Mouse (Mus musculus): ENCODE results near the gene Ttc39d. TPM values are rescaled to one million over a fixed set of nuclear protein-coding genes. Genes with fewer than 3 reads are reported as not detected.

Gene Ttc39d
- total and polyA plus RNA-seq, 3 experiments = 0.13 TPM; not detected in 2

GRCm38 (mm10) chr17:80170951-80171350, 36.3 kb upstream of the Ttc39d start:
- H3K27ac ChIP-seq (ENCODE audit: insufficient read depth, low read depth) = no peak overlapping the region
- H3K9ac ChIP-seq (ENCODE audit: insufficient read depth, low read depth) = no peak overlapping the region
- H3K27me3 ChIP-seq (replicated peaks) = peaks cover 3% of the 10 kb centered on the region
- H3K4me3 ChIP-seq (replicated peaks in 1 of 3; ENCODE audit: low read depth in 2 of 3, low read length in 2 of 3, poor library complexity in 1 of 3) = no peak overlapping the region
- in situ Hi-C loops (cut with MboI; ENCODE audit: low pct_ligation_motif_present, low pct_unique_long_range_greater_than_20kb, low sequenced_read_pairs) = loop anchor here (5.0 to 10.0 kb wide), 2 partner anchors 46 to 109 kb away; partner anchors contain the start of genes Galm and Hnrnpll
- no peaks in the 10 kb centered on the region for H3K9me3 ChIP-seq (replicated peaks; ENCODE audit: low read length)
- H3K4me2 ChIP-seq (ENCODE audit: insufficient read depth, low read depth, poor library complexity, severe bottlenecking) = no peak overlapping the region
- dilution Hi-C loops (cut with MboI; ENCODE audit: extremely low pct_ligation_motif_present, extremely low pct_unique_long_range_greater_than_20kb, low sequenced_read_pairs) = no loop called here
- peaks cover 28 to 54% of the 10 kb centered on the region in 2 experiments for H3K4me1 ChIP-seq (ENCODE audit: control insufficient read depth in 1 of 2, insufficient read depth in 2 of 2)
- no peak for DNase-seq (ENCODE audit: extremely low read depth)
- no peaks in the 10 kb centered on the region for H3K36me3 ChIP-seq (replicated peaks in 1 of 2; ENCODE audit: control insufficient read depth in 1 of 2, insufficient read depth in 1 of 2, low read length in 1 of 2)
- TF ChIP-seq POLR2AphosphoS2 (IDR thresholded peaks at IDR 0.05; ENCODE audit: low read depth, low read length) (no peak), USF1 (IDR thresholded peaks at IDR 0.05; ENCODE audit: low read depth, low read length) (no peak), JUND (conservative IDR thresholded peaks at IDR 0.05; ENCODE audit: low read depth, low read length) (no peak), ELF1 (IDR thresholded peaks at IDR 0.05; ENCODE audit: low read depth, low read length) (no peak), SIN3A (IDR thresholded peaks at IDR 0.05; ENCODE audit: low read length) (no peak), CHD2 (IDR thresholded peaks at IDR 0.05; ENCODE audit: low read length) (no peak), CTCF (conservative IDR thresholded peaks at IDR 0.05 in 1 of 2, IDR thresholded peaks at IDR 0.05 in 1 of 2; ENCODE audit: low read depth in 2 of 2, low read length in 2 of 2) (no peak), RCOR1 (conservative IDR thresholded peaks at IDR 0.05; ENCODE audit: low read depth, low read length) (no peak), MXI1 (IDR thresholded peaks at IDR 0.05; ENCODE audit: low read depth, low read length) (no peak), NELFE (IDR thresholded peaks at IDR 0.05; ENCODE audit: low read depth, low read length) (no peak), MEF2A (IDR thresholded peaks at IDR 0.05; ENCODE audit: borderline replicate concordance, low read depth, low read length) (no peak), POLR2A (IDR thresholded peaks at IDR 0.05; ENCODE audit: low read depth, low read length) (no peak), MAX (IDR thresholded peaks at IDR 0.05; ENCODE audit: low read length) (no peak), NRF1 (IDR thresholded peaks at IDR 0.05; ENCODE audit: low read depth, low read length) (no peak)
- no peaks in the 10 kb centered on the region for H3K79me2 ChIP-seq (replicated peaks; ENCODE audit: control insufficient read depth, extremely low read depth, insufficient read depth, poor library complexity, severe bottlenecking)

DNA sequence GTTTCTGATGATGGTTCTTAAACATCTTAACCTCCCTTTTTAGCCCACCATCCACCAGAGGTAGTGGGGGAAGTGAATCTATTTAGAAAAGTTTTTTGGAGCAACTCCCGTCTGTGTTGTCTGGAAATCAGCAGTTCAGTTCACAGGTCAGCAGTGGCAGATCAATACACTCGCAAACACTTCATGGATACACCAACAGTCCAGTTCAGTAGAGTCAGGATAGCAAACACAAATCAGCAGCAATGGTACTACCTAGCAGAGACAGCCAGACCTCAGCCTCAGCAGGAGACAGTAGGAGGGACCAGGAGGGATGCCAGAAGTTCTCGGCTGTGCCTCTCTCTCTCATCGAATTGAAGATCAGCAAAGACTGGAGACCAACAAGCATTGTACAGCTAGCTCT, 35.3 kb upstream of the Ttc39d start:
- DNase-seq (ENCODE audit: extremely low read depth) = no peak
- no peak overlapping the region for H3K9ac ChIP-seq (ENCODE audit: insufficient read depth, low read depth)
- no peaks in the 10 kb centered on the region for H3K36me3 ChIP-seq (replicated peaks in 1 of 2; ENCODE audit: control insufficient read depth in 1 of 2, insufficient read depth in 1 of 2, low read length in 1 of 2)
- no peak overlapping the region for H3K27ac ChIP-seq (ENCODE audit: insufficient read depth, low read depth)
- H3K9me3 ChIP-seq (replicated peaks; ENCODE audit: low read length) = no peaks in the 10 kb centered on the region
- no peaks in the 10 kb centered on the region for H3K79me2 ChIP-seq (replicated peaks; ENCODE audit: control insufficient read depth, extremely low read depth, insufficient read depth, poor library complexity, severe bottlenecking)
- H3K4me3 ChIP-seq (replicated peaks in 1 of 3; ENCODE audit: low read depth in 2 of 3, low read length in 2 of 3, poor library complexity in 1 of 3) = no peak overlapping the region
- no peak overlapping the region for H3K4me2 ChIP-seq (ENCODE audit: insufficient read depth, low read depth, poor library complexity, severe bottlenecking)
- H3K4me1 ChIP-seq (ENCODE audit: control insufficient read depth in 1 of 2, insufficient read depth in 2 of 2) = peaks cover 27 to 64% of the 10 kb centered on the region in 2 experiments
- dilution Hi-C loops (cut with MboI; ENCODE audit: extremely low pct_ligation_motif_present, extremely low pct_unique_long_range_greater_than_20kb, low sequenced_read_pairs) = no loop called here
- peaks cover 3% of the 10 kb centered on the region for H3K27me3 ChIP-seq (replicated peaks)
- TF ChIP-seq ELF1 (IDR thresholded peaks at IDR 0.05; ENCODE audit: low read depth, low read length) (no peak), E2F4 (IDR thresholded peaks at IDR 0.05; ENCODE audit: insufficient replicate concordance, low read depth, low read length) (no peak), MAFK (IDR thresholded peaks at IDR 0.05; ENCODE audit: insufficient replicate concordance, low read length) (no peak), SMC3 (IDR thresholded peaks at IDR 0.05; ENCODE audit: low read depth, low read length) (no peak), UBTF (IDR thresholded peaks at IDR 0.05; ENCODE audit: low read depth, low read length) (no peak), KAT2A (IDR thresholded peaks at IDR 0.05; ENCODE audit: insufficient replicate concordance, low read length) (no peak), SIN3A (IDR thresholded peaks at IDR 0.05; ENCODE audit: low read length) (no peak), POLR2A (IDR thresholded peaks at IDR 0.05; ENCODE audit: low read depth, low read length) (no peak), MAX (IDR thresholded peaks at IDR 0.05; ENCODE audit: low read length) (no peak), MXI1 (IDR thresholded peaks at IDR 0.05; ENCODE audit: low read depth, low read length) (no peak), NRF1 (IDR thresholded peaks at IDR 0.05; ENCODE audit: low read depth, low read length) (no peak)
- in situ Hi-C loops (cut with MboI; ENCODE audit: low pct_ligation_motif_present, low pct_unique_long_range_greater_than_20kb, low sequenced_read_pairs) = loop anchor here (5.0 to 10.0 kb wide), 2 partner anchors 47 to 110 kb away; partner anchors contain the start of genes Galm and Hnrnpll

Measured in CH12.LX (cell line).